Mouse (Mus musculus) kidney, embryonic 16.5 days (tissue): ENCODE measurements at regions not wholly inside any gene's neighbourhood (a gene's known extent, or its start where the extent isn't known, plus 50 kb on each side); places are given as distances from the start of the nearest gene placed in this dataset.
A peak's percentile ranks its signal among the peaks of the same experiment; 100 is the strongest.

Source experiments
- ATAC-seq: fragments of 200-750 bp; cut with Nextera tagmentation; 2 replicates; pipeline ENCODE4 v1.8.0; 2017; ENCODE audit warnings: moderate TSS enrichment; ENCODE audit not compliant: low FRiP score, low TSS enrichment
- H3K27ac ChIP-seq: fragments of 300-500 bp; sonication (generic); 2 replicates; pipeline ENCODE4 v1.5.1; 2014; ENCODE audit warnings: low read length
- H3K27me3 ChIP-seq: fragments of 300-500 bp; sonication (generic); 2 replicates; pipeline ENCODE4 v1.6.1; 2014; ENCODE audit warnings: low read length, control low read depth, mixed read lengths; ENCODE audit not compliant: insufficient read depth
- H3K36me3 ChIP-seq: fragments of 300-500 bp; sonication (generic); 2 replicates; pipeline ENCODE4 v1.6.1; 2014; ENCODE audit warnings: low read length, control low read depth, mixed read lengths; ENCODE audit not compliant: insufficient read depth
- H3K4me1 ChIP-seq: fragments of 300-500 bp; sonication (generic); 2 replicates; pipeline ENCODE4 v1.6.1; 2014; ENCODE audit warnings: low read length, control low read depth, mixed read lengths; ENCODE audit not compliant: insufficient read depth
- H3K4me2 ChIP-seq: fragments of 300-500 bp; sonication (generic); replicated peaks from 2 replicates; pipeline ENCODE4 v1.6.1; 2014; ENCODE audit warnings: low read depth, low read length
- H3K4me3 ChIP-seq: fragments of 300-500 bp; sonication (generic); 2 replicates; pipeline ENCODE4 v1.5.1; 2014; ENCODE audit warnings: mild to moderate bottlenecking, low read length
- H3K9ac ChIP-seq: fragments of 300-500 bp; sonication (generic); replicated peaks from 2 replicates; pipeline ENCODE4 v1.6.1; 2014; ENCODE audit warnings: low read length
- H3K9me3 ChIP-seq: fragments of 300-500 bp; sonication (generic); 2 replicates; pipeline ENCODE4 v1.6.1; 2016; ENCODE audit warnings: low read length, control low read depth
- WGBS: fragments of 180-500 bp; shearing (Covaris S2); extraction: QIAGEN DNeasy Blood & Tissue Kit; methylation state at CpG from one replicate; pipeline ENCODE4 v1.1.7; 2014; 5-methylcytosine and 5-hydroxymethylcytosine counted together

- Histone ChIP-seq H3K4me1 (no peaks in the 10 kb centered on the region), H3K27ac (no peak overlapping the region), H3K27me3 (no peaks in the 10 kb centered on the region), H3K4me3 (no peak overlapping the region), H3K36me3 (no peaks in the 10 kb centered on the region), H3K9ac (no peak overlapping the region), H3K4me2 (no peak overlapping the region), H3K9me3 (no peaks in the 10 kb centered on the region)
- 81% methylated on average over 4 of the region's 4 CpGs for WGBS
- ATAC-seq, result no peak
These were observed 165.9 kb downstream of the 1700129C05Rik start for GRCm38 (mm10) chr14:58976791-58977190.

DNA sequence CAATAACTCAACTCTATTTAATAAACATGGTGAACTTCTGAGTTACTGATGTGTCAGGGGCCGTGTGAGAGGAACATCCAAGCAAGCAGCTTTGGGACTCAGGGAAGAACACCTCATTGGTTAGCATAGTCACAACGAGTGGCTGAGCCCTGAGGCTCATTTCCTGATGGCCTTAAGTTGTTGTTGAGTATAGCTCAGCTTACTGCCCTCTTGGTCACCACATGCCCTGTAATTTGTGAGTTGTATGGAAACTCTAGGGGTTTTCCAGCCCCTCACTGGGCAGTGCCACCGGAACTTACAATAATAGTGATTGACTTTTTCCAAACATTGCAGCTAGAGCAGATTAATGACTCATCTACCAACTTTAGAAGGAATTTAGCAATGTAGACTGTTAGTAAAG lies 173.4 kb downstream of the 1700129C05Rik start:
- H3K27me3 ChIP-seq, result no peaks in the 10 kb centered on the region
- no peak for ATAC-seq
- H3K27ac ChIP-seq, result no peak overlapping the region
- H3K4me1 ChIP-seq, result no peaks in the 10 kb centered on the region
- H3K4me2 ChIP-seq, result no peak overlapping the region
- H3K9ac ChIP-seq, result no peak overlapping the region
- WGBS, result 44% methylated on average over 3 of the region's 3 CpGs
- no peaks in the 10 kb centered on the region for H3K9me3 ChIP-seq
- no peaks in the 10 kb centered on the region for H3K36me3 ChIP-seq
- no peak overlapping the region for H3K4me3 ChIP-seq

DNA sequence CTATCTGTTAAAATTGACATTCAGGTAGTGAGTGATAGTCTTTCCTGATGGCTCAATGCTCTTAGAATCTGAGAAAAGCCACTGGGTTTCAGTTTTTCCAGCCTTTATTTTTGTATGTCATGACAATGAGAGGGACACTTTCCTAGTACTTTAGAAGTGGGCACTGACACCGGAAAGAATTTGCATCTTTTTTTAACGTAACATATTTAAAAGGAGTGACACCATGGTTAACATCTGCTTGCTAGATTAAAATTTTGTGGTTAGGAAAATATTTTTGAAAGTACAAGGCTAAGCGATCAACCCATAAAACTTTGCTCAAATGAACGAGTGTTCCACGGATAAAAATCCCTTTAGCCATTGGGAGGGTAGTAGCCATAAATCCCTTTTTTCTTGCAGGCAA lies 174.7 kb downstream of the 1700129C05Rik start:
- Histone ChIP-seq H3K27ac (no peak overlapping the region), H3K4me1 (no peaks in the 10 kb centered on the region), H3K27me3 (no peaks in the 10 kb centered on the region), H3K9ac (no peak overlapping the region), H3K9me3 (no peaks in the 10 kb centered on the region), H3K4me2 (no peak overlapping the region), H3K36me3 (no peaks in the 10 kb centered on the region), H3K4me3 (no peak overlapping the region)
- no peak for ATAC-seq
- WGBS, result 62% methylated on average over 5 of the region's 5 CpGs

GRCm38 (mm10) chr14:58967163-58967562 lies 175.5 kb downstream of the 1700129C05Rik start:
- Histone ChIP-seq H3K27ac (no peak overlapping the region), H3K4me1 (no peaks in the 10 kb centered on the region), H3K9ac (no peak overlapping the region), H3K36me3 (no peaks in the 10 kb centered on the region), H3K4me3 (no peak overlapping the region), H3K4me2 (no peak overlapping the region), H3K27me3 (no peaks in the 10 kb centered on the region), H3K9me3 (no peaks in the 10 kb centered on the region)
- ATAC-seq, result no peak
- 85% methylated on average over 1 of the region's 1 CpGs for WGBS

DNA sequence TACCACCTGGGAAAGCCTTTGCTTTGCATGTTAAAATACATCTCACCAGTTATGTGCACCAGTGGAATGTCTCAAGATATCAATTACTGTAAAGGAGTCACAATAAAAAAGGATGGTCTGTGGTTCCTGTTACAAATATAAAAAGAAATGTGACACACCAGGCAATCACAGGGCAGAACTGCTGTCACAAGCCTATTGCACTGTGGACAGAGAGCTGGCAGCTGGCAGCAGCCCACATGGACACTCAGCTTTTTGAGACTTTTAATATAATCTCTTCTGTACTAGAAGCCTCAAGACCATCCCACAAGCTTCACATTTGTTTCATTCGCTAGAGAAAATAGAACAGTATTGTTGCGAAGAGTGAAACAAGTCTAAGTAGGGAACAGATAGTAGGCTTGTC lies 197.7 kb downstream of the 1700129C05Rik start:
- Histone ChIP-seq H3K27ac (no peak overlapping the region), H3K4me3 (no peak overlapping the region), H3K9ac (no peak overlapping the region), H3K4me1 (no peaks in the 10 kb centered on the region), H3K4me2 (no peak overlapping the region), H3K27me3 (peaks cover 7% of the 10 kb centered on the region; the same call in 1 of the 2 replicates), H3K9me3 (no peaks in the 10 kb centered on the region), H3K36me3 (no peaks in the 10 kb centered on the region)
- 84% methylated on average over 2 of the region's 2 CpGs for WGBS
- no peak for ATAC-seq

GRCm38 (mm10) chr14:58943267-58943765 lies 199.4 kb downstream of the 1700129C05Rik start:
- Histone ChIP-seq H3K27me3 (peaks cover 9% of the 10 kb centered on the region; the same call in 1 of the 2 replicates), H3K9ac (no peak overlapping the region), H3K27ac (no peak overlapping the region), H3K4me3 (no peak overlapping the region), H3K9me3 (no peaks in the 10 kb centered on the region), H3K4me2 (no peak overlapping the region), H3K36me3 (no peaks in the 10 kb centered on the region), H3K4me1 (peaks cover 3% of the 10 kb centered on the region; the same call in 1 of the 2 replicates)
- ATAC-seq, result no peak
- 89% methylated on average over 1 of the region's 1 CpGs for WGBS

GRCm38 (mm10) chr14:58939086-58939485 lies 203.6 kb downstream of the 1700129C05Rik start:
- Histone ChIP-seq H3K4me2 (no peak overlapping the region), H3K27me3 (peaks cover 9% of the 10 kb centered on the region), H3K9me3 (no peaks in the 10 kb centered on the region), H3K36me3 (no peaks in the 10 kb centered on the region), H3K27ac (no peak overlapping the region), H3K9ac (no peak overlapping the region), H3K4me1 (peaks cover 8% of the 10 kb centered on the region), H3K4me3 (no peak overlapping the region)
- no peak for ATAC-seq
- WGBS, result 86% methylated on average over 1 of the region's 1 CpGs

DNA sequence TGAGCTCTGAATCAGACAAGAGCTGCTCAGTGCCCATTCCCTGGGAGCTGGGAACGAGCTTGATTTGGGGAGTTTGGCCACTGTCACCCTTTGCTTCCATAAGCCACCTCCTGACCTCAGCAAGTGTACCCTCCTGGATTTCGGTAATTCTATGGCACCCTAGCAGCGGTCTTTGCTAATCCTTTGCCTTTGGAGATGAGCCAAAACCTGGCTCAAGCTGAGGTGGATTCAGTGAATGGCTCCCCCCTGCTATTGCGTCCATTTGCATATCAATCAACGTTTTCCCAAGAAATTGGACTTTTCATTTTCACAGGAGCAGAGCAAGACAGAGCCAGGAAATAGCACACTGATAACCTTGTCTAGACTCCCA lies 204.1 kb downstream of the 1700129C05Rik start:
- H3K9me3 ChIP-seq, result no peaks in the 10 kb centered on the region
- H3K4me1 ChIP-seq, result peaks cover 8% of the 10 kb centered on the region
- H3K4me3 ChIP-seq, result no peak overlapping the region
- peaks cover 9% of the 10 kb centered on the region for H3K27me3 ChIP-seq
- ATAC-seq, result no peak
- no peak overlapping the region for H3K4me2 ChIP-seq
- WGBS, result 67% methylated on average over 5 of the region's 5 CpGs
- no peaks in the 10 kb centered on the region for H3K36me3 ChIP-seq
- no peak overlapping the region for H3K9ac ChIP-seq
- H3K27ac ChIP-seq, result no peak overlapping the region

- Histone ChIP-seq H3K4me2 (peak overlapping the region; percentile 37), H3K27ac (no peak overlapping the region), H3K27me3 (peaks cover 9% of the 10 kb centered on the region), H3K4me3 (peak overlapping the region; percentile 5; the same call in 1 of the 2 replicates), H3K36me3 (no peaks in the 10 kb centered on the region), H3K4me1 (peaks cover 8% of the 10 kb centered on the region), H3K9me3 (no peaks in the 10 kb centered on the region), H3K9ac (no peak overlapping the region)
- WGBS, result 40% methylated on average over 12 of the region's 12 CpGs
- peak; percentile 73; the same call in 1 of the 2 replicates for ATAC-seq
These were observed 204.7 kb downstream of the 1700129C05Rik start for GRCm38 (mm10) chr14:58937791-58938600.

DNA sequence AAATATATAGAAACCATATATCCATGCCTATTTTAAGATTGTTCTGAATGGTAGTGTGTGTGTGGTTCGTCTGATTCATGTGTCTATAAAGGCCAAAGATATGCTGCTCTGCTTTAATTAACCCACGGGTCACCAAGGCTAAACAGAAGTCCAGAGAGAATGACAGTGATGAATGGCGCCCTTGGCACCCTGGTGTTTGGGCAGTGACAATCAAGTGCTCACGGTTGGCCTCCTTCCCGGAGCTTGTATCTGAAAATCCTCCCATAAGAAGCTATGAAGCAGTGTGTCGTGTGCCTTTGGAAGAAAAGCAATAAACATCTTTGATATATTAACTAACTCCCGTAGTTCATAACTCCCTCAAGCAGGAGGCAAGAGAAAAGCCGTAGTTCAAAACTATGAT lies 205.4 kb downstream of the 1700129C05Rik start:
- Histone ChIP-seq H3K9me3 (no peaks in the 10 kb centered on the region), H3K4me2 (peak overlapping the region; percentile 37), H3K27me3 (peaks cover 9% of the 10 kb centered on the region), H3K36me3 (no peaks in the 10 kb centered on the region), H3K4me1 (peaks cover 8% of the 10 kb centered on the region), H3K4me3 (peak overlapping the region; percentile 5; the same call in 1 of the 2 replicates), H3K27ac (no peak overlapping the region), H3K9ac (no peak overlapping the region)
- 20% methylated on average over 8 of the region's 8 CpGs for WGBS
- peak; percentile 88 for ATAC-seq
